Mouse (Mus musculus): ENCODE results near the gene Gm17416.

The Gm17416 gene

GRCm38 (mm10) chr2:152604057-152604456 lies 34.9 kb downstream of the Gm17416 start, which contains the start of gene Defb36:
TSS of gene Defb36 (plus strand) at chr2:152604327.
- DNase-seq (ENCODE audit: extremely low read depth, low read depth), result no peak

GRCm38 (mm10) chr2:152607746-152608145 lies 38.6 kb downstream of the Gm17416 start:
- DNase-seq (ENCODE audit: extremely low read depth, low read depth), result no peak

- no peak for DNase-seq (ENCODE audit: extremely low read depth, low read depth)
These were observed 39.6 kb downstream of the Gm17416 start for GRCm38 (mm10) chr2:152608719-152609118.

GRCm38 (mm10) chr2:152612193-152612592 lies 43.1 kb downstream of the Gm17416 start:
- DNase-seq (ENCODE audit: extremely low read depth, low read depth), result no peak

- peak; percentile 59 for DNase-seq (ENCODE audit: extremely low read depth, low read depth)
These were observed 46.4 kb downstream of the Gm17416 start for GRCm38 (mm10) chr2:152615563-152615962.

GRCm38 (mm10) chr2:152616470-152616869 lies 47.3 kb downstream of the Gm17416 start:
- DNase-seq (ENCODE audit: extremely low read depth, low read depth), result no peak

GRCm38 (mm10) chr2:152617374-152617773 lies 48.2 kb downstream of the Gm17416 start:
- DNase-seq (ENCODE audit: extremely low read depth, low read depth), result no peak

All from MEL-GATA-1-ER (cell line).